Mouse (Mus musculus): ENCODE measurements around the gene Ly86. TPM values are rescaled to one million over a fixed set of nuclear protein-coding genes. Genes with fewer than 3 reads are reported as not detected.

The Ly86 gene
- polyA plus RNA-seq, 1 experiment from 2014 or later: 4.8 TPM

DNA sequence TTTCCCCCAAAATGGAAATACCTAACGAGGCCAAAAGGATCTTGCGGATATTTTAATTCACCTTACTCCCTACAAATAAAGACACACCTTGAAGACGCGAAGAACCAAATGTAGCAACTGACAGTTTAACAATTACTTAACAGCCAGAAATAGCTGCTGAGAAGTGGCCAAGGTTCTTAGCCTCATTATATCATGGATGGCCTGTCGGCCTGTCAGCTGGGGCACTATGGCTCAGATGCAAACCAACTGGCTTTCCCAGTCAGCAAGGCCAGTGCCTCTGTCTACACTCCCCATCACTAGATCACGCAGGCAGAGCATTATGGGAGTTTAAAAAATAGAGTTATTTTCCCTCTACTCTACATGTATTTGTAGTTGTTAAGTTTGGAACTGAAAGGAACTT, 78.4 kb downstream of the Ly86 start:
- Histone ChIP-seq H3K4me1 (no peaks in the 10 kb centered on the region), H3K27ac (replicated peaks) (no peak overlapping the region), H3K36me3 (replicated peaks) (no peaks in the 10 kb centered on the region), H3K9me3 (peaks cover 2% of the 10 kb centered on the region; the same call in 1 of the 2 replicates), H3K4me3 (no peak overlapping the region), H3K27me3 (replicated peaks; ENCODE audit: low read depth, poor library complexity, severe bottlenecking) (no peaks in the 10 kb centered on the region)
- 93% methylated on average over 6 of the region's 6 CpGs for WGBS
- no peak for DNase-seq (ENCODE audit: low spot score)

DNA sequence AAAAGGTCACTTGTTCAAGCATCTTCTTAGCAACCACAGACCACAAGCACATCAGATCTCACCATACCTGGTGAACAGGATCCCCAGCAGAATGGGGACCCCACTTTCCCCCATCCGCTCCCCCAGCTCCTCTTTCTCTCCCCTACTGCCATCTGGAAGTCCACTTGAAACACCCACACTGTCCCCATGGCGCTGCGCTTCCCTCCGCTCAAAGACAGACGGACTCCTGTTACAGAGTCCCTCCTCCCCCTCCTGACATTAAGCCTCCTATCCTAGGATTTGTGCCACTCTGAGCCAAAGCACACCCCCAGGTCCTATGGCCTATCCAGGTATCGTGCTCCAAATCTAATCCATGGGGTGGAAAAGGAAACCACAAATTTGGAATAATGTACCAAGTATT, 79.9 kb downstream of the Ly86 start:
- DNase-seq (ENCODE audit: low spot score): no peak
- H3K27me3 ChIP-seq (replicated peaks; ENCODE audit: low read depth, poor library complexity, severe bottlenecking): no peaks in the 10 kb centered on the region
- peaks cover 3% of the 10 kb centered on the region; the same call in 1 of the 2 replicates for H3K4me1 ChIP-seq
- H3K27ac ChIP-seq (replicated peaks): no peak overlapping the region
- H3K9me3 ChIP-seq: peaks cover 2% of the 10 kb centered on the region; the same call in 1 of the 2 replicates
- H3K36me3 ChIP-seq (replicated peaks): no peaks in the 10 kb centered on the region
- 92% methylated on average over 6 of the region's 6 CpGs for WGBS
- H3K4me3 ChIP-seq: no peak overlapping the region

DNA sequence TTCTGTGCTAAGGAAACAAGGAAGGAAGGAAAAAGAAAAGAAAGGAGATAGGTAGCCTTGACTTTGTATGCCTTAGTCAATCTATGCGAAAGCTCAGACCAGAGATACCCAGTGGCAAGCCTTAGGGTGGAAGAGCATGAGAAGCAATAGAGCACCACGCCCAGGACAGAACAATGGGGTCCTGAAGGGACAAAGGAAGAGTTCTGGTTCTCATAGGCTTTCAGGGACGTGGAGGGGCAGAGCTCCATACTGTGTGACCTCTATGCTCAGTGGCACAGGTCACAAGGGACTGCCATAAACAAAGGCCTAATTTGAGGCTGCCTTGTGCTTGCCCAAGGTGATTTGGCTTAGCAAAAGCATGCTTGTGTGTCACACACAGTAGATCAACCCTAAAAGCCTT, 80.4 kb downstream of the Ly86 start:
- no peak for DNase-seq (ENCODE audit: low spot score)
- 58% methylated on average over 3 of the region's 3 CpGs for WGBS
- Histone ChIP-seq H3K27me3 (replicated peaks; ENCODE audit: low read depth, poor library complexity, severe bottlenecking) (no peaks in the 10 kb centered on the region), H3K4me1 (peaks cover 5% of the 10 kb centered on the region; the same call in 1 of the 2 replicates), H3K4me3 (no peak overlapping the region), H3K9me3 (peaks cover 2% of the 10 kb centered on the region; the same call in 1 of the 2 replicates), H3K36me3 (replicated peaks) (no peaks in the 10 kb centered on the region), H3K27ac (replicated peaks) (no peak overlapping the region)

DNA sequence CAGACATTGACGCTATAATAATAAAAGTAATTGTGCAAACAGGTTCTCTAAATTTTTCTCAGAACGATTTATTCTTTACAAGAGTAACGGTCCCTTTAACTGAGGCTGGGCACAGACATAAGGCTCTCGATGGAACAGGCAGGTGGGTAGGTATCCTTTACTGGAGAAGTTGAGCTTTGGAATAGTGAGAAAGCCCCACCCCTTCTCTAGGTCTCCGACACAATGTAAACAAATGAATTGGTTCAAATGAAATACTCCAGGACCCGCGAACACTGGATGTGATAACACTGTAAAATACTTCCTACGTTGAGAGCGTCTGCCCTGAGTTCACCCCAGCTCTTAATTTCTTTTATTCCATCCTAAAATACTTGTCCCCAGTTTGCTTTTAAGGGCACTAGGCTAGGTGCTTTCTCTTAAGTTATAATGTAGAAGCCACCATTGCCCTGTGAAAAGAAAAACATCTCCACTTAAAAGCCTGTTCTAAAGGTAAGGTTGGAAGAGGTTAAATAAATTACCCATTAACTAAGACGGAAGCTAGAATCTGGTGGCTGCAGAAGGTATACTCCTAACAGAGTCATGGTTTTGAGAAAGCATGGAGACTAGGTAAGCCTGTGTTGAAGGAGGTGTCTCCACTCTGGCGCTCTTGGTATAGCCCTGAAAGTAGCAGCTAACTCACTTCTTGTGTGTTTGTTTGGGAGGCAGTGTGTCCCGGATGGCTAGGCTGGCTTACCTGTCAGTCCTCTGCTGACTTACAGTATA, 81.7 kb downstream of the Ly86 start:
- H3K27me3 ChIP-seq (replicated peaks; ENCODE audit: low read depth, poor library complexity, severe bottlenecking): no peaks in the 10 kb centered on the region
- H3K4me1 ChIP-seq: peaks cover 5% of the 10 kb centered on the region; the same call in 1 of the 2 replicates
- DNase-seq (ENCODE audit: low spot score): no peak
- no peak overlapping the region for H3K27ac ChIP-seq (replicated peaks)
- no peak overlapping the region for H3K4me3 ChIP-seq
- peaks cover 2% of the 10 kb centered on the region; the same call in 1 of the 2 replicates for H3K9me3 ChIP-seq
- H3K36me3 ChIP-seq (replicated peaks): no peaks in the 10 kb centered on the region
- 86% methylated on average over 12 of the region's 12 CpGs for WGBS

DNA sequence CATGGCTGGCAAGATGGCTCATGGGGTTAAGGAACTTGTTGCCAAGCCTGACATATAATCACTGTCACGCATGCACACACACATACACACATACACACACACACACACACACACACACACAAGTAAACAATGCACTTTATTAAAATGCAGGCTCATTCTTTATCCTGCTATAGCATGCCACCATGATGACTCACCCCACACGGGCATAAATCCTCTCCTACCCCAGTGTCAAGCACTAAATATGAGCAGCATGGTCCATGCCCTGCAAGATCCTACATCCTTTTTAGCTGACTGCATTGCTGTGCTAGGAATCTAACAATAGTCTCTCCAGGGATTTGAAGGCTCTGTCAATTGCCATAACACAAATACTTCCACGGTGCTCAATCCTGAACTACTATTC, 83.5 kb downstream of the Ly86 start:
- no peak overlapping the region for H3K4me3 ChIP-seq
- no peaks in the 10 kb centered on the region for H3K36me3 ChIP-seq (replicated peaks)
- peaks cover 2% of the 10 kb centered on the region; the same call in 1 of the 2 replicates for H3K9me3 ChIP-seq
- peaks cover 1% of the 10 kb centered on the region; the same call in 1 of the 2 replicates for H3K27me3 ChIP-seq (replicated peaks; ENCODE audit: low read depth, poor library complexity, severe bottlenecking)
- no peak overlapping the region for H3K27ac ChIP-seq (replicated peaks)
- WGBS: 77% methylated on average over 3 of the region's 3 CpGs
- H3K4me1 ChIP-seq: peaks cover 5% of the 10 kb centered on the region; the same call in 1 of the 2 replicates
- DNase-seq (ENCODE audit: low spot score): no peak

DNA sequence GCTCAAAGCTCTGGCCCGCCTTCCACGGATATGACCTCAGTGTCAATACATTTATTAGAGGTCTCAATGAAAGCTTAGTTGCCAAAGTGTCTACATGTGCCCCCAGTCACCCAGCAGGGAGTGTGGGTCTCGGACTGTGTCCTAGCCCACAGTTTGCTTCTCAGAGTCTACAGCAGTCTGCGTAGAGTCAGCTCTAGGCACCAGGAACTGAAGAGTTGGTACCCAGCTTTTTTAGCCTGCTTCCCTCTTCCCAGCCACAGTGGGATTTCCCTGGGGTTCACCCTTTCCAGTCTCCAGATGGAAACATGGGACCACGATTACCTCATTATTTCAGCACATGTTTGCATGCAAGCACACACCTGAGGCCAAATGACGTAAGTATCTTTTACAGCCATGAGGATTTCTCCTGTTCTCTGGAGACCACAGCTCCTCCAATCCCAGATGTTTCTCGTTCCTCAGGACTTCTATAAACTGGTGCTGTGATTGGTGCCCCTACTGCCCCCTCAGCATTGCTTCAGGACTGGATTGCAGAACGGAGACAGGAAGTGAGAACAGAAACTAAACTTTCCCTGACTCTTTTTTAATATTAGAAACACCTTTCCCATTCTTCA, 84.8 kb downstream of the Ly86 start:
- DNase-seq (ENCODE audit: low spot score): no peak
- Histone ChIP-seq H3K9me3 (no peaks in the 10 kb centered on the region), H3K4me3 (no peak overlapping the region), H3K4me1 (peaks cover 11% of the 10 kb centered on the region), H3K27ac (replicated peaks) (no peak overlapping the region), H3K27me3 (replicated peaks; ENCODE audit: low read depth, poor library complexity, severe bottlenecking) (peaks cover 12% of the 10 kb centered on the region), H3K36me3 (replicated peaks) (no peaks in the 10 kb centered on the region)
- WGBS: 69% methylated on average over 8 of the region's 8 CpGs

DNA sequence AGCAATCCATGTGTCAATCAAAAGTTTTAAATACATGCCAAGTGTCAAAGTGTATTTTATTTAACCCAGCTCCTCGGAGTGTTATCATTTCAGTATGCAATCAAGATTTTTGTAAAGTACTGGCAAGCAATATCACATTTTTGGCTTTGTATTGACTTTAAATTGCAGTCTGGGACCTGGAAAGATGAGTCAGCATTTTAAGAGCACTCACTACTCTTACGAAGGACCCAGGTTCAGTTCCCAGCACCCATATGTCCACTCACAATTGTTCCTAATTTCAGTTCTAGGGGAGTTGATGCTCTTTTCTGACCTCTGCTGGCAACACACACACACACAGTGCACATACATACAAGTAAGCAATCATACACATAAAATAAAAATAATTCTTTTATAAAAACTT, 86.7 kb downstream of the Ly86 start:
- H3K36me3 ChIP-seq (replicated peaks): no peaks in the 10 kb centered on the region
- peaks cover 31% of the 10 kb centered on the region for H3K27me3 ChIP-seq (replicated peaks; ENCODE audit: low read depth, poor library complexity, severe bottlenecking)
- H3K4me1 ChIP-seq: peaks cover 20% of the 10 kb centered on the region
- 91% methylated on average over 2 of the region's 2 CpGs for WGBS
- DNase-seq (ENCODE audit: low spot score): no peak
- no peak overlapping the region for H3K4me3 ChIP-seq
- no peaks in the 10 kb centered on the region for H3K9me3 ChIP-seq
- no peak overlapping the region for H3K27ac ChIP-seq (replicated peaks)

DNA sequence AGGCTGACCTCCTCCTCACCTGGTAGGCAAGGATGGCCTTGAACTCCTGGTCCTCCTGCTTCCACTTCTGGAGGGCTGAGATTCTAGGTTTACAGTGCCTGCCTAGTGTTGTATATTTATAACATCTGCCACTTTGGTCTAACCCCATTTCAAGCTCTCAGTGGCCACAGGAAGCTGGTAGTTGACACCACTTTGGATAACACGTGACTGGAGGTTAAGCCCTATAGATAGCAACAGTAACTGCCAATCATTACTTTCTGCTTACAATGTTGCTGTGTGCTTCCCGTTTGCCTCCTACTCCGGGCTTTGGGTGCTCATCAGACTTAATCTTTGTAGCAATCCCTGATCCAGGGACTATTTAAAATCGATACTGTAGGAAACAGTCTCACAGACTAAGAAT, 87.6 kb downstream of the Ly86 start:
- no peak for DNase-seq (ENCODE audit: low spot score)
- peaks cover 24% of the 10 kb centered on the region for H3K4me1 ChIP-seq
- WGBS: 38% methylated on average over 4 of the region's 4 CpGs
- H3K27ac ChIP-seq (replicated peaks): no peak overlapping the region
- no peak overlapping the region for H3K4me3 ChIP-seq
- peaks cover 40% of the 10 kb centered on the region for H3K27me3 ChIP-seq (replicated peaks; ENCODE audit: low read depth, poor library complexity, severe bottlenecking)
- no peaks in the 10 kb centered on the region for H3K9me3 ChIP-seq
- no peaks in the 10 kb centered on the region for H3K36me3 ChIP-seq (replicated peaks)

DNA sequence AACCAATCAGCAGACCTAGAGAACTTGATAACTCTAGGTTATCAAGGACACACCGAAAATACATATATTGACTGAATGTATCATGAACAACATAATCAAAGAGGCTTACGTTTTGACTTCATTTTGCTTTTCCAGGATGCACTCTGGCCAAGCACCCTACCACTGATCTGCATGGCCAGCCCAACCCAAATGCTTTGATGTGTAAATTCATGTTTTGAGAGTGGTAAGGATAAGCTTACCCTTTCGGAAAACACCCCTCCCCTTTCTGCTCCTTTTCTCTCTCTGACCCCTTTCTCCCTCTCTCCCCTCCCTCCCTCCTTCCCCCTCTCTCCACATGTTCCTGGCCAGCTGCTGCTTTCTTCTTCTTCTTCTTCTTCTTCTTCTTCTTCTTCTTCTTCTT, 88.1 kb downstream of the Ly86 start:
- 28% methylated on average over 3 of the region's 3 CpGs for WGBS
- H3K9me3 ChIP-seq: no peaks in the 10 kb centered on the region
- no peak for DNase-seq (ENCODE audit: low spot score)
- H3K4me1 ChIP-seq: peaks cover 24% of the 10 kb centered on the region
- H3K36me3 ChIP-seq (replicated peaks): no peaks in the 10 kb centered on the region
- H3K27me3 ChIP-seq (replicated peaks; ENCODE audit: low read depth, poor library complexity, severe bottlenecking): peaks cover 45% of the 10 kb centered on the region
- H3K4me3 ChIP-seq: no peak overlapping the region
- H3K27ac ChIP-seq (replicated peaks): no peak overlapping the region

DNA sequence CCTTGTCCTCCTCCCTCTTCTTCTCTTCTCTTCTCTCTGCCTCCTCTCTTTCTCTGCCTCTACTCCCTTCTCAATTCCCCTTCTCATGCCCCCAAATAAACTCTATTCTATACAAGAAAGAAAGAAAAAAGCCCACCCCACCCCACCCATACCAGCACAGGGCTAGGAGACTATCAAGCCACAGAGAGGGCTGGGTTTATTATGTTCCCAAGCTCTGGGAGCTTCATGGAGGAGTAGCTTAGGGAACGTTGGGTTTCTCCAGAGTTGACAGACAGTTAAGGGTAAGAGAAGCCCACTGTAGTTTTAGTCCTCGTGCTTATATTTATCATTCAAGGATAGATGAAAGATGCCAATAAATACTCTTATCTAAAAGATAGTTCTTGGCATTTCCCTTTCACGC, 88.7 kb downstream of the Ly86 start:
- Histone ChIP-seq H3K9me3 (no peaks in the 10 kb centered on the region), H3K4me1 (peaks cover 24% of the 10 kb centered on the region), H3K27ac (replicated peaks) (no peak overlapping the region), H3K4me3 (no peak overlapping the region), H3K36me3 (replicated peaks) (no peaks in the 10 kb centered on the region), H3K27me3 (replicated peaks; ENCODE audit: low read depth, poor library complexity, severe bottlenecking) (peaks cover 51% of the 10 kb centered on the region)
- 16% methylated on average over 3 of the region's 3 CpGs for WGBS
- no peak for DNase-seq (ENCODE audit: low spot score)

DNA sequence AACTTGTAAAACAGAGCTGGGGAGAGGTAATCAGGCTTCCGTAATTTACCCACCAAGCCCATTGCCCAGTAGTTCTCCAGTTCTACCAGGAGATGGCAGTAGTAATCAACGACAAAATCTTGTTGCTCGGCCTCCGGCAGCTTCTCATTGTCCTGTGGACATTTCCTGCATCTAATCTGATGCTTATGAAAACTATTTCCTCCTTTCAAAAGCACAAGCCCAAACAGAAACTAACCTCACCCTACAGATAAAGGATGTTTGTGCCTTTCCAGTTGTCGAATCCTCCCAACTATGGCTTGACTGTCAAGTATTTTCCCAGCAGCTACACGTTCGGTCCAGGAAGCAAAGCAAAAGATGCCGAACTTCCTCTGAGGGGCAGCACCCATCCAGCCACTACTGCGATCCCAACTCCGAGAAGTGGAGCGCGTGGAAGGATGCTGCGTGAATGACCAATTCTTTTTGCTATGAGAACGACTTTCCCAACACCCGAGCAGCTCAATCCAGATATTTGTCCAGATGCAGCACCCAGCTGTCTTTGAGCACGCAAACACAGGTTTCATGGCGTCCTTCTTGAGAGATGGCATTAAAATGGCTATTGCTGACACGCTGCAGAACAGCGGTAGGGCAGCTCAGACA, 89.2 kb downstream of the Ly86 start:
- peak overlapping the region; percentile 61 for H3K4me3 ChIP-seq
- H3K9me3 ChIP-seq: no peaks in the 10 kb centered on the region
- peaks cover 56% of the 10 kb centered on the region for H3K27me3 ChIP-seq (replicated peaks; ENCODE audit: low read depth, poor library complexity, severe bottlenecking)
- peaks cover 24% of the 10 kb centered on the region for H3K4me1 ChIP-seq
- H3K36me3 ChIP-seq (replicated peaks): no peaks in the 10 kb centered on the region
- under 1% methylated on average over 19 of the region's 19 CpGs for WGBS
- peak; percentile 63 for DNase-seq (ENCODE audit: low spot score)
- peak overlapping the region; percentile 70 for H3K27ac ChIP-seq (replicated peaks)

DNA sequence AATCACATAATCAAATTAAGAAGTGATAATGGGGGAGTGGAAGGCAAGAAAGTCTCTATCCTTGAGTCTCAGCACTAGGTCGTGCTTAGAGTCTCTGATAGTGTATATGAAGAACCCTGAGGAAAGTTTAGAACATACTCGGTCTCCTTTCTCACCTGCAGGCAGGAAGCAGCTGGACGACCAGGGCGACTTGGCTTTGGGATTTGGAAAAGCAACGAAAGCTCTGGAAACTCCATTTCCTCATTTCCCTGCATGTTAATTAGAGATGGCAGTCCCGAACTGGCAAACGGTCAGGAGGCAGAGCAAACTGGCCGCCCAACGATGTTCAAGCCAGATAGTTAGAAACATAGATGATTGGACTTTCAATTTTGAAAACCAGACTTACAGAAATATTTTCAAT, 89.8 kb downstream of the Ly86 start:
- no peaks in the 10 kb centered on the region for H3K9me3 ChIP-seq
- H3K4me1 ChIP-seq: peaks cover 21% of the 10 kb centered on the region
- no peaks in the 10 kb centered on the region for H3K36me3 ChIP-seq (replicated peaks)
- H3K27ac ChIP-seq (replicated peaks): peak overlapping the region; percentile 70; the same call in 1 of the 2 replicates
- peak; percentile 23 for DNase-seq (ENCODE audit: low spot score)
- 5% methylated on average over 9 of the region's 9 CpGs for WGBS
- H3K27me3 ChIP-seq (replicated peaks; ENCODE audit: low read depth, poor library complexity, severe bottlenecking): peaks cover 62% of the 10 kb centered on the region
- peak overlapping the region; percentile 61 for H3K4me3 ChIP-seq

Measured in embryonic facial prominence, embryonic 10.5 days (tissue).